Mouse (Mus musculus) spleen, postnatal 4 days (tissue): ENCODE measurements around the gene Tox2.

Source experiments
- DNase-seq, 2 experiments: peaks; one replicate each; pipeline ENCODE4 v3.0.0; 2022; ENCODE audit warnings: low spot score in 2 of 2

Tox2 gene

DNA sequence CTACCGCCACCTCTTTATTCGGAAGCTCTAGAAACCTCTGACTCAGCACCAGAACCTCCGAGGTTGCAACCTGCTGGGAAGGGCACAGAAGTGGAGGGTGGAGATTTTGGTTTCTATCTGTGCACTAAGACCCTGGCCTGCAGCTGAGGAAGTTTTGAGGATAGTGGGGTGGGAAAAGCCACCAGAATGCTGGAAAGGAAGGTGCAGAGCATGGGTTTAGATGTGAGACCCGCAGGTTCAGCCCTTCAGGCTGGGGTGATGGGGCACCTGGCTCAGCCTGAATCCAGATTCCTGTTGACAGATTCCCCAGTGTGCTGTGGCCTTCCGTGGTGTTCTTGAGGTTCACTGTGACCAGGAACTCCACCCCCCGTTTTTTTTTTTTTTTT, 2.3 kb downstream of the Tox2 start:
- no peak for DNase-seq

DNA sequence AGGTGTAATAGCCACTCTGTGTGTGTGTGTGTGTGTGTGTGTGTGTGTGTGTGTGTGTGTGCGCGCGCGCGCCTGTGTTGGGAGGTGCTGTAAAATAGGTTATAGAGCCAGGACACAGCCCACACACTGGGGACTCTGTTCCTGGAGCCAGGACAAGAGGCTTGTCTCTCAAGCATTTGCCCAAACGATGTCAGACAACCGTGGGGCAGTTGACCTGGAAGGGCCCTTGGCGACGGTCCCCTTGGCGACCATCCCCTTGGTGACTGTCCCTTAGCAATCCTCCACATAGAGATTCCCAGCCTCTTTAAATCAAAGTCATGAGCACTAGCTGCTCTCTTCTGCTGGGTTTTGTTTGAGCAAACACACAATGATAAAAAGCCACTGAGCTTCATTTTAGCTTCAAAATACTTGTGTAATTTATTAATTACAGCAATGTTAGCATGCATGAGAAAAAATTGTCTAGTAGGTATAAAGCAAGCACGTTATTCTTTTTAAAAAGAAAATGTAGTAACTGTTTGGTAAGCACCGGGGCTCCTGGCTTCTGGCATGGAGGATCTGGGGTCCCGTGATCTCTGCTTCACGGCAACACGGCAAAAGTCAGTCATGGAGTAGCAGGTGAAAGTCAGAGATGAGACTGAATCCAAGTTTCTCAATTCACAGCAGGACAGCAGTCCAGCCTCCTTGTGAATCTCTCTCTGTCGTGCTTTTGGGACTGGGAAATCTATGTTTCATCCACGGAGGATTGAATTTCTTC, 3.0 kb downstream of the Tox2 start:
- no peak for DNase-seq

DNA sequence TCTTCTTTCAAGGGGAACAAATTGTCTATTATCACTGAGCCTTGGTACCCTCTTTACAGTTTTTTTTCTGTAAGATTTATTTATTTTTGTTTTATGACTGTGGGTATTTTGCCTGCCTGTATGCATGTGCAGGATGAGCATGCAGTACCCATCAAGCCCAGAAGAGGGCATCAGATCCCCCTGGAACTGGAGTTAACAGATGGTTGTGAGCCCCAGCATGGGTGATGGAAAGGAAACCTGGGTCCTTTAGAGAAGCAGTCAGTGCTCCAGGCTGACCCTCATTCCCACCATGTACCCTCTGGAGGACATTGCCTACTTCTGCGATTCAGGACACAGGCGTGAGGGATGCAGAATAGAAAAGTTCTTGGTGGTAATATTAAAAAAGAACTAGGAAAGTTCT, 4.4 kb downstream of the Tox2 start:
- DNase-seq, result no peak

DNA sequence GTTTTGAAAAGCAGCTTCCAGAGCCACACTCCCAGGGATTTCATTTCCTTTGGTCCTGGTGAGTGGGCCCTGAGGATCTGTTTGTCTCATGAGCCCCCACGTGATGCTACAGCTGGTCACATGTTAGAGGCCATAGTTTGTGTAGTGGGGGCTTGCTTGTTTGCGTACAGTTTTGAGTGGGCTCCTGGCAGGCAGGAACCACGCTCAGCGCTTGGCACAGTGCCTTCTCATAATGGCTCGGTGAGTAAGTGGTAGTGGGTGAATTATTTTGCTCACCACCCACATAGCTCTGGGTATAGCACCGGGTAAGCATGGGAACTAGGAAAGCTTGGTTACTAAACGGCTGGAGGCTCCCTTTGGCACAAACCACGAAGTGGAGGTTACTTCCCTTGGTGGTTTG, 6.2 kb downstream of the Tox2 start:
- DNase-seq, result no peak

DNA sequence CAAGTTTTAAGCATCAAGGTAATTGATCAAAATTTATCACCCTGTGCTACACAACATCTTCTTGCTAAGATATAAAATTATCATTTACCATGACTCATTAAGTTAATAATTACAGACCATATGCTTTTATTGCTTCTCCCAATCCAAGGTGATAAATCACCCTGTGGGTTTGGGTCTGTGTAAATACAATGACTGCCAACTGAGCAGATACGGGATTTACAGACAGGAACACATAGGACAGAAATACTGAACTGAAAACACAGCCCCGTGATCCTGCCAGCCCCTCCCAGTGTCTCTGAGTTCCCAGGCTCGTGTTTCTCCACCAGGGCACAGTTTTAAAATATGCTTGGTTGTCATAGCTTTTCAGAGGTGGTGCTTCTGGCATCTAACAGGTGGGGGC, 10.2 kb downstream of the Tox2 start:
- no peak for DNase-seq

DNA sequence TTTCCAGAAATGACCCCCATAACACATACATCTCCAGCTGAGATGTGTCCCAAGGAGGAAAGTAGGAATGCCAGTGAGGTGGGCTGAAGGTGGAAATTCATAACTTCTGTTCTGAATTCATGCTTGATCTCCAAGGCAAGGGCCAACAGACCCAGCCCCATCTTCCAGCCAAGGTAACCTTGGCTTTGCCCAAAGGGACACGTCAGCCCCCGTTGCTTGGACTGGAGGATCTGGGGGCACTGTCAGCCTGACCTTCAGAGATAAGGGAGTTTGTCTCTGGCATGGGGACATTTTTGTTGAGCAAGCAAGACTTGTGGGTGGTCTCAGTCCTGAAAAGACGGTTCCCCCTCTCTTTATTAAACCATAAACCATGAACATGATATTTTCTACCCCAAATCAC, 15.2 kb downstream of the Tox2 start:
- no peak for DNase-seq

DNA sequence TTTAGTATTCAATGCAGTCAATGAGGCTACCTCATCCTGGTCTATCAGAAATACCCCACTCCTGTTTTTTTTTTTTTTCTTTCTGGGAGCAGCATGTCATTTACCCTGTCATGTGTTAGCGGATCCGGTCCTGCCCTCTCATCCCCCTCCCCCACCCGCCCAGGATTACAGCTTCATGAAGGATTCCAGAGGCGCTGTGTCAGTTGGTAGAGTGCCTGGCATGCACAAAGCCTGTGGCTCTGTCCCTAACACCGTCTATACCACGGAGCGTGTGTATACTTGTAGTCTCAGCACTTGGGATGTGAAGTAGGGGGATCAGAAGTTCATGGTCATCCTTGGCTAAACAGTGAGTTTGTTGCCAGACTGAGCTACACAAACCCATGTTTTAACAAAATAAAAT, 15.6 kb downstream of the Tox2 start:
- DNase-seq, result no peak

DNA sequence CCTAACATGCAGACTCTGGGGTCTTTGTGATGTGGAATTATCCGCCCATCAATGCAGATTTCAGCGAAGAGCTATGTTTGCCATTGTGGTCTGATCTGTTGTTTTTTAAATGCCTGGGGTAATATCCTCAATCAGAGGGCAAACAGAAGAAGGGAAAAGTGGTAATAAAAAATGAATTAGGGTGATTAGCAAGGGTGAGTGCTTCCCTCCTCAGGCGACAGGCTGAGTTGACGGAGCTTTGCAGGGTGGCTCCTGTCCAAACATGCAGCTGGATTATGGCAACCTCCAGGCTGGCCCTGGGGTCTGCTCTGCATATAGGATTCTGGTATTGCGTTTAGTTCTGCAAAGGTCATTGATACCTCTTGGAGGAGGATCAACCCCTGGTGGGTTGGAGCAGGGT, 16.5 kb downstream of the Tox2 start:
- DNase-seq, result no peak

DNA sequence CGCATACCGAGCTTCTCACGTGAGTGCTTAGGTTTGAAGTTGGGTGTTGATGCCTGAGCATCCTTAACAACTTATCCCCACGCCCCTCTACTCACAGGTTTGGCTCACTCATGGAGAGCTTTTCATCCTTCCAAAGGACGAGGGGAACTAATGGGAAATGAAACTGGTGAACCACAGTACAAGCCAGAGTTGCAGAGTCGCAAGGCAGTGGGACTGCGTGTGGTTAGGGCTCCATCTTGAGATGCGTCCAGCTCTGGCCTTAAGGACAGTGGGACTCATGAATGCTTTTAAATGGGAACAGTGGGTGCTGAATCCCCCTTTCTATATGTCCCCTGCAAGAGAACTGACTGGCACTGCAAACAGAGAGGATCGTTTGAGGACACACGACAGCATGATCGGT, 17.8 kb downstream of the Tox2 start:
- no peak for DNase-seq

DNA sequence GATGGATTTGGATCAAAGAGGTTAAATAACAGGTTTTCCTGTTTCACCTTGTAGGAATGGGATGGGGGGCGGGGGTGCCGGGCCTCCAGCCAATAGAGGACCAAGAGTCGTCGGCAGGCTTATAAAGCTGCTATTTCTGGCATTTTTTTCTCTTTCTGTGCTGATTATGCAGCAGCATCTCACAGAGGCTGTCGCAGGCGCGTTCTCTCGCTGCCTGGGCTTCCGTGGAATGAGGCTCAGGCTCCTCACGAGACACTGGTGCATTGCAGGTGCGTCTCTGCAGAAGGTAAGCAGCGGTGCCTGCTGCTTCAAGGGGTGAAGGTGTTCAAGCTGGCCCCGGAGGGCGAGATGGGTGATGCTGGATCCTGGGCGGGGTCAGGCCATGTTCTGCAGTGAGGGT, 22.4 kb downstream of the Tox2 start:
- DNase-seq, result no peak

DNA sequence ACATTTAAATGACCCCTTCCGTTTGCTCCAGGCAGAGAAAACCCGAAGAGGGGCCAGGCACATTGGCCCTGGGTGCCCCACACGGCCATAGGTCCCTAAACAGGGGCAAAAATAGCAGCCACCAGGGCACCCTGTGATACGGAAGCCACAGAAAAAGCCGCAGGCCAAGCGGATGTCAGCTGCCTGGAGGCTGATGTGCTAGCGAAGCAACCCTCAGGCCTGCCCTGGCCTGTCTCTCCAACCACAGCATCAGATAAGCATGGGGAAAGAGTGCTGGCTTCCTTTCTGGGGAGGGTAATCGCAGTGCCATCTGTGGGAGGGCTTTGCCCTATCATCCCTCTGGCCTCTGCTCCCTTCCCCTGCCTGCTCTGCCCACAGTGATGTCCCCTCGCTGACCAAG, 26.1 kb downstream of the Tox2 start:
- peak in 1 of 2 experiments; percentile 27 for DNase-seq

DNA sequence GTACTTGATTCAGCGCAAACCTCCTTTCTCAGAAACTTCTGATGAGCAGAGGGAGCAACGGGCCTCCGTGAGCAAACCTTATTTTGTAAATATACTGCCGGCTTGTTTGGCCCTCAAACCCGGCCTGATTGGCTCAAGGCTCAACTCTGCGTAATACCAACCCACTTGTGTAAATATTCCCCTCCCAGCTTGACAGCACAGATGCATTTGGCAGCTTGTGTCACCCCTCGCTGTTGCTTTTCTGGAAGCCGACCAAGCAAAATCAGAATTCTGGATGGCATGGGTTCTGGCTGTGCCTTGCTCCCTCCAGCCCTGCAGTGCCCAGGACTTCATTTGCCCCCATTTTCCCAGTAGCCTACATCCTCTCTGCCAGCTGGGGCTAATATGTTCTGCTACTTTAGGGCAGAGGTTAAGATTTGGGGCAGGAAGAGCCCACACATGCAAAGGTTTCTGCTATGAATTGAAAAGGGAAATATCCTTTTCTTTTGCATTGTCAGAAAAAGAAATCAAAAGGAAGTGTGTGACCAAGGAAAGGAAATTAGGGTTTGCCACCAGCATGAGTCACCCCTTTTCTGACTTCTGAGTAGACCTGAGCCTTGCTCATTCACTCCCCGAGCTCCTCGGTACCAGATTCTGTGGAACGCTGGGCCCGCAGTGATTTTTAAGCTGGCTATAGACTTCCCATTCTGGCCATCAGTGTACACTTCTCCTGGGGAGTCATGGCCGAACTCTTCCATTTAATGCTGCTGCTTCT, 29.0 kb downstream of the Tox2 start:
- DNase-seq, result no peak

DNA sequence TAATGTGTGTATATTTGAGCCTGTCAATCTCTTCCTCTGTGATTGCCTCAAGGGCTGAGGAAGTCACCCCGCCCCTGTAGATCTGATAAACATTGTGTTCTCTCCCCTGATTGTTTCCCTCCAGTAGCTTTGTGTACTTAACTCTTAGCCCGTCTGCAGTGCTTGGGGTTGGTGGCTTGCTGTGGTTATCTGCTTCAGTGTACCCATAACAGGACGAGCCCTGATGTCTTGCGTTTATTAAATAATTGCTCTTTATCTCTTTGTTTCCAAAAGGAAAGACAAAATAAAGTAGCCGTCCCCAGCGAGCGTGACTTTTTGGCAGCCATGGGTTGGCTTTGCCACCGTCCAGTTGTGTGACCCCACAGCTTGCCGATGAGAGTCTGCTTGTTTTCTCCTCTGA, 30.7 kb downstream of the Tox2 start:
- DNase-seq, result no peak

DNA sequence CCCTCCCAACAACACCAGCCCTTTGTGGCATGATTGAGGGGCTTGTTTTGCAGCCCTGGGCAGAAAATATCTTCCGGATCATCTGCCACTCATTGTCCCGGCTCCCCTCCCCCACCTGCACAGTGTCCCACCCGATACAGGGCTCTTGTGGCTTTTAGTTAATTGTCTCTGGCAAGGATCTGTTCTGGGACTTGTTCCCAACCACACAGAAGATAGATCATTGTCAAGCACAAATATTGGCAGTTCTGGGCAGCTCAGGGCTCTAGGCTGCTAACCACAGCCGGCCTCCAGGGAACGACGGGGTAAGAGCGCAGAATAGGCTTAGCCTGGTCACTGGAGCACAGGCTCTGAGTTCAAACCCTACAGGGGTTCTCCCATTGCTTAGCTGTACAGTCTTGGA, 33.1 kb downstream of the Tox2 start:
- DNase-seq, result no peak

DNA sequence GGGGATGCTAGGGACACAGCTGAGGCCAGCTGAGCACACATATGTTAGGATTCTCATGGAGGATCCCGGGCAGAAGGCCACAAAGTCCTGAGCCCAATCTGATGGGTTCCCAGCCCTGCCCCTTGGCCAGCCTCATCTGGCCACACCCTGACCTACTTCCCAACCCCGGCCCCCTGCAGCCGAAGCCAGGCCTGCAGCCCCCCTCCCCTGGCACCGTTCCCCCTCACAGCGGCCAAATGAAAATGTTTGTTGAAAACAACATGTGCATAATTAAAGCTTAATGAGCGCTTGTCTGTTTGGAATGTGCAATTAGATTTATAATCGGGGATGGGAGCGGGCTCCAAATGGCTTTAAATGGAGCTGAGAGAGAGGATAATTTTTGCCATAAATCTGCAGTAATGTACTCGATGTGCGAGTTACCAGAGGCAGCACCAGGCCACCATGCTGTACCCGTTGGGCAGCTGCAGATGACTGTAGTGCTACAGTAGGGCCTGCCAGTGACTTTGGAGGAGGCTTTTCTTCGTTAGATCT, 35.1 kb downstream of the Tox2 start:
- no peak for DNase-seq

DNA sequence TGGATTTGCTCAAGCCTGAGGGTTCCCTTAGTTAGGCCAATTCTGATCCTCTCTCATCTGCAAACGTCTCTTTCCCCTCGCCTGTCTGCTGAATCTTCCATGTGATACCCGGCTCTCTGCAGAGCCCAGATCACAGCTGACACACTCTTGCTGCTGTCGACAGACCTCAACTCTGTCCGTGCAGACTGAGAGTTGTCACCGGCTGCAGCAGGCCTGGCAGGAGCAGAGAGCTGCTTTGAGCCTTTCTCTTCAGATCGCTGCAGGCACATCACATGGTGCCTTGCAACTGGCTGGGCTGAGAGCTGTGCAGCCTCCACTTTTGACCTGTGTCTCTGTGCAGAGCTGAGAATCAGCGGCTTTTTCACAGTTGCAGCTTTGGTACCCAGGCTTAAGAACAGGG, 37.0 kb downstream of the Tox2 start:
- DNase-seq, result no peak

DNA sequence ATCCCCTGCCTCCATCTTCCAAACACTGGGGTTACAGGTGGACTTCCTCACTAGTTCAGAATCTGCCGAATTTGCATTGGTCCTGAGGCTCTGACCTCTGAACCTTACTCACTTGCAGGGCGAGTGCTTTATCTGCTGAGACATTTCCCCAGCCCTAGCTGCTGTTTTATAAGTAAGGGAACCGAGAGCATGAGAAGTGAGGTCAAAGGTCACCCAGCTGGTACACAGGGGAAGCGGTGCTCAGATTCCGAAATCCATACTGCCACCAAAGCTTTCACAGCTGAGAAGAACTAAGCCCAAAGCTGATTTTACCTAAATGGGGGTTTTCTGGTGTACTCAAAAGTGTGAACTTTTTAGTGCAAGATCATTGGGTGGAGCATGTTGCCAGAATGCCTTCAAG, 38.9 kb downstream of the Tox2 start:
- no peak for DNase-seq

DNA sequence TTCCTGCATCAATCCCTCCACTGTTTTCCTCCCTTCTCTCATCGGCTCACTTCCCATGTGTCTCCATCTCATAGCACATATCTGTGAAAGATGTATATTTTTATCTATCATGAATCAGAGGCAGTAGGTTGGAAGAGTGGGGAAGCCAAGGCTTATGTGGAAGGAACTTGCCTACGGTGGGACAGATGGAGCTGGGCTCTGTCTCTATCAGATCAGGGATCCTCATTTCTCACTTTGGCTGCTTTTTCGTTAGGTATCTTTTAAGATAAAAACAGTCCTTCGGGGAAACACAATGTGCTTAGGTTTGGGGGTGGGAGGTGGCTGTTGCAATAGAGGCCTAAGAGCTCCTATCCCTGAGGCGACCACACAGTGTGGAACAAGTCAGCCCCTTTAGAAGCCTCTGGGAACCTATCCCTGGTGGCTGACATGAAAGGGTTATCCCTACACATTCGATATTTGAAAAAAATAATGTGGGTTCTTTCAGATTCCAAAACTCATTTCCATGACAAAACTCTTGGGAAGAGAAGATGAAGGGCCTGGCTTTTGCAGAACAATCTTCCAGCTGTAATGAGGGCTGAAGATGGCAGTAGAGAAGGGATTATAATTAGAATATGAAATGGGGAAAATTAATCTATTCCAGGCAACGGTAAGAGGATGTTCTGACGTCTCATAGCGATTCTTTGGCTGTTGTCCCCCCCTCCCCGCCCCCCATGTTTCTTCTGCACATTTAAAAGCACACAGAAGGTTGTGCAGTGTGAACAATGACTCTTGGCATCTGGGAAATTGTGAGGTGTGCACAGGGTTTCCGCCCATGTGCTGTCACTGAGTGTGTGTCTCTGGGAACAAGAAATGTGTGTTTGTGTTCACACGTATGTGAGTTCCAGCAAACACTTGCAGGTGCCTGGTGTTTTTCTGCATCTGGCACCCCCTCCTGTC, 41.3 kb downstream of the Tox2 start:
- DNase-seq, result no peak

DNA sequence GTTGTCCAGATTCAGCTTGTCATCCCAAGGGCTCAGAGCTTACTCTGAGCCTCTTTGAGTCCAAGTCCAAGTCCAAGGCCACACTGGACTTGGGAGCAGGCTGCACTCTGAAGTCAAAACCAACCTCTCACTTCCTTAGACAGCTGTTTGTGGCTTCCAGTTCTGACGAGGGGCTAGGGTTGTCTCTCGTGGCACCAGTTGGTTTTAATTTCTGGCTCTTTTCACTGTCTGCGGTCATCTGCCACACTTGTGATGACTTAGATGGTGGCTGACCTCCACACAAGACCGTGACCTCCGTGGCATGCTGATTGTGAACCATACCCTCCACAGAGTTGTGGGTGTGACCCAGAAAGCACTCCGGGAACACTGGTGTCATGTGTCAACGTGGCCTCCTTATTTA, 46.0 kb downstream of the Tox2 start:
- DNase-seq, result no peak

DNA sequence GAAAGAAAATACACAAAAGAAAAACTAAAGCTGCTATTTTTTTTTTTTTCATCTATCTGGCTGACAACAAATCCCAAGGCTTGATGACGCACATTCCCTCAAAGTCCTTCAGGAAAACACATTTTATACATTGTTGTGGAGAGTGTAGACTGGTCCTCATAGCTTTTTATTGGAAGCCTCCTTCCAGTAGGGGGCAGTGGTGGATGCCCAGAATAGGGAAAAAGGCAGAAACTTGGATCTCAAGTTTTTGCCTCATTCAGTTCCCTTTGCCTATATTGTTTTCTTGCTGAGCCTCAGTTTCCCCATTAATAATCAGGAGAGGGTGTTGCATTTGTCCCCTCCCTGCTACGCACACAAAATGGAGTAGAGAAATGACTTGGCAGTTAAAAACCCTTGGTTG, 49.7 kb downstream of the Tox2 start:
- DNase-seq, result no peak

DNA sequence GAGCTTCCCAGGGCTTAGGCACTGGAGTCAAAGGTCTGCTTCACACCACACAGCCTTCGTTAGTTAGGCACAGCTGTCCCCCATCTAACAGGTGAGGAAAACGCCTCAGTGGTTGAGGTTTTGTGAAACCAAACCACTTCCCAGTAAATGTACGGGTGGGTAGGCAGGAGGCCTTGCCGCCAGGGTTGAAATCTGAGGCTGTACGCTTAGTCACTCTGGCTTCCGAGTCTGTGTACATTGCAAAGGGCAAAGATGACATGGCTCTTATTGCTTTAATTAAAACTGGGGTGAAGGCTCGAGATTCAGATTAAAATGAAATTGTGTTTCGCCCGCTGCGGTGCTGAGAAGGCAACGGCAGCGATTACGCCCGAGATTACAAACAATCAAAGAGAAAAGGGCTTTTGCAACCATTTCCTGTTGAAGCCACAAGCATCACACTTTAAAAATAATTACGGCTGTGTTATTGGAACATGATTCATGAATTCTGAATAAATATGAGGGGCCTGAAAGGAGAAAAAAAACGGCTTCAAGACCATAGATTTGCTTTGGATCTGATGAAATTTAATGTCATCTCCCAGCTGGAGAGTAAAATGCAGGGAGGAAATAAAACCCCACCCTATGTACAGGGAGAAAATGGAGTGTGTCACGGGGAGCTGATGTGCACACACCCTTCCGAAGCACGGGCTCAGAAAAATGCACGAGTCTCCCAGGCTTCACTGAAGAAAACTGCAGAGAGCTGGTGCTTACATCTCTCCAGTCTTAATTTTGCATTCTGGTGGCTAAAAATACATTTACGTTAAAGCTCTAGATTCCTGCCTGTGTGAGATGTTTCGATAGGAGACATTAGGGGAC, 50.5 kb downstream of the Tox2 start:
- no peak for DNase-seq
